Mouse (Mus musculus) ES-Bruce4 (cell line): Measurements from ENCODE around the gene Polr3a. TPM values are rescaled to one million over a fixed set of nuclear protein-coding genes. Genes with fewer than 3 reads are reported as not detected.
"Not testable (repeated sequence)": the region's sequence is repeated elsewhere in the genome, so short reads cannot be mapped to it uniquely, and the experiment has no call there.

Experiments used
- H3K27ac ChIP-seq: 2 replicates; pipeline ENCODE4 v1.5.1; 2012; ENCODE audit warnings: low read length, inconsistent platforms; ENCODE audit not compliant: insufficient read depth
- H3K27me3 ChIP-seq: 2 replicates; pipeline ENCODE4 v1.6.1; 2012; ENCODE audit warnings: mild to moderate bottlenecking, low read length, inconsistent platforms; ENCODE audit not compliant: control insufficient read depth, poor library complexity, insufficient read depth, severe bottlenecking
- H3K36me3 ChIP-seq: 2 replicates; pipeline ENCODE4 v1.6.1; 2012; ENCODE audit warnings: inconsistent platforms, mild to moderate bottlenecking, low read length, moderate library complexity; ENCODE audit not compliant: control insufficient read depth, poor library complexity, insufficient read depth, severe bottlenecking
- H3K4me1 ChIP-seq: one replicate; pipeline ENCODE4 v1.8.1; 2011; ENCODE audit warnings: low read length; ENCODE audit not compliant: control insufficient read depth, insufficient read depth
- H3K4me3 ChIP-seq: 2 replicates; pipeline ENCODE4 v1.5.1; 2011; ENCODE audit warnings: low read depth, mild to moderate bottlenecking, low read length
- H3K9ac ChIP-seq: 2 replicates; pipeline ENCODE4 v1.6.1; 2012; ENCODE audit warnings: low read depth, mild to moderate bottlenecking, inconsistent platforms; ENCODE audit not compliant: poor library complexity, severe bottlenecking
- H3K9me3 ChIP-seq: replicated peaks from 2 replicates; pipeline ENCODE4 v1.6.1; 2012; ENCODE audit warnings: mild to moderate bottlenecking, low read length, inconsistent platforms; ENCODE audit not compliant: control insufficient read depth, poor library complexity, insufficient read depth, severe bottlenecking
- CTCF ChIP-seq: IDR thresholded peaks from one replicate; pipeline ENCODE4 v1.8.1; 2011; ENCODE audit warnings: low read depth, low read length
- EP300 ChIP-seq: IDR thresholded peaks from 2 replicates; pipeline ENCODE4 v1.6.1; 2011; ENCODE audit warnings: low read depth, low read length; ENCODE audit not compliant: insufficient read depth
- POLR2A ChIP-seq: IDR thresholded peaks from one replicate; pipeline ENCODE4 v1.8.1; 2011; ENCODE audit warnings: low read length; ENCODE audit not compliant: insufficient read depth
- polyA plus RNA-seq: library from polyadenylated mRNA; stranded (reverse); fragments of >200 nt; gene quantifications from 2 replicates; pipeline ENCODE4 v1.2.4, GENCODE M21; 2011; ENCODE audit warnings: low read depth; ENCODE audit not compliant: missing spikeins, insufficient read depth, insufficient read length

Polr3a gene
- polyA plus RNA-seq, 1 experiment: 33.3 TPM

DNA sequence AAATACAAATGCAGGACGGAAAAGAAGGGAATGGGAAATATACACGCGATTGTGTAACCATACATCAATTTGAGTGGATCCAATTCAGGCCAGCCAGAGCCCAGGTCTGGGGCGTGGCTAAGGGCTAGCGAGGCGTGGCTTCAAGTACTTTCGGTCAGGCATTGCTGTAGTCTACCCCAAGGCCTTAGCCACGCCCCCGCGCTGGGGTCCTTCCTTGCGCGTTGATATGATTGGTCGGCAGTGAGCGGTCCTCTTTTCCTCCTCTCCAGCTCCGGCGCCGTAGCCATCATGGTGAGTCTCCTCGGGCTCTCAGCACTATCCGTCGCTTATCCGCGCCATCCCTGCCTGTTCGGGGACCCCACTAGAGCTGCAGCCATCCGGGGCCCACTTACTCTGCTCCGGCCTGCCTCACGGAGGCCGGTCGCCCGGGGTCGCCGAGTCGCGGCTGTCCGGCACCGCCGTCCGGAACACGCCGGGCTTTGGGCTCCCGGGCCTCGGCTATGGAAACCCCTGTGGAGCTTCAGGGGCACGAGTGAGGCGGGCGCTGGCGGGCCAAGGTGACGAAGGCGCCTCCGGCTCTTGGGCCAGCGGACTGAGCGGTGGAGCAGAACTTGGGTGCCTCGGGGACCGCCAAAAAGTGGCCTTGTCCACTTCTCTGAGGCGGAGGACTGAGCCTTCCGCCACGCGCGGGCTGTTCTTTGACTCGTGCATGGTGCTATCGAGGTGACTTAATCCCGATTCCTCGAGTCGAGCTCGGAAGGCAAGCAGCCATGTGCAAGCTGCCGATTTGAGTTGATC, 3.8 kb upstream of the Polr3a start:
- no peaks in the 10 kb centered on the region for H3K27me3 ChIP-seq
- H3K9me3 ChIP-seq: no peaks in the 10 kb centered on the region
- H3K9ac ChIP-seq: peak overlapping the region; percentile 98
- peak overlapping the region; percentile 100 for H3K4me3 ChIP-seq
- TF ChIP-seq POLR2A: peak; percentile 84
- TF ChIP-seq CTCF: no peak
- 0 out of 2 replicates have a peak, but pooled peaks have one; percentile 9 for TF ChIP-seq EP300
- H3K27ac ChIP-seq: peak overlapping the region; percentile 67
- no peaks in the 10 kb centered on the region for H3K4me1 ChIP-seq
- H3K36me3 ChIP-seq: peaks cover 47% of the 10 kb centered on the region

DNA sequence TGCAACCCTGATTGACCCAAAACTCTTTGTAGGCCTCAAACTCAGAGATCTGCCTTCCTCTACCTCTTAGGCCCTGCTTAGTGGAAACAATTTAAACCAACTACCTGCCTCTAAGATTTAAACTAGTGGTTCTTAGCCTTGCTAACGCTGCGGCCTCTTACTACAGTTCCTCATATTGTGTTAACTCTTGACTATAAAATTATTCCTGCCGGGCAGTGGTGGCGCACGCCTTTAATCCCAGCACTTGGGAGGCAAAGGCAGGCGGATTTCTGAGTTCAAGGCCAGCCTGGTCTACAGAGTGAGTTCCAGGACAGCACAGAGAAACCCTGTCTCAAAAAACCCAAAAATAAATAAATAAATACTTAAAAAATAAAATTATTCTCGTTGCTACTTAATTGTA, 2.9 kb upstream of the Polr3a start:
- H3K4me1 ChIP-seq, H3K4me3 ChIP-seq, H3K27me3 ChIP-seq, H3K9me3 ChIP-seq: not testable (repeated sequence)
- Histone ChIP-seq H3K36me3 (peaks cover 39% of the 10 kb centered on the region), H3K27ac (peak overlapping the region; percentile 67), H3K9ac (peak overlapping the region; percentile 50)

- no peak for TF ChIP-seq CTCF
- TF ChIP-seq POLR2A: no peak
- TF ChIP-seq EP300: no peak
- Histone ChIP-seq H3K27me3 (no peaks in the 10 kb centered on the region), H3K4me1 (no peaks in the 10 kb centered on the region), H3K36me3 (peaks cover 18% of the 10 kb centered on the region), H3K9ac (peak overlapping the region; percentile 88), H3K27ac (no peak overlapping the region), H3K4me3 (peak overlapping the region; percentile 99), H3K9me3 (no peaks in the 10 kb centered on the region)
Measured at GRCm38 (mm10) chr14:24486241-24486767, 554 bp downstream of the Polr3a start.

DNA sequence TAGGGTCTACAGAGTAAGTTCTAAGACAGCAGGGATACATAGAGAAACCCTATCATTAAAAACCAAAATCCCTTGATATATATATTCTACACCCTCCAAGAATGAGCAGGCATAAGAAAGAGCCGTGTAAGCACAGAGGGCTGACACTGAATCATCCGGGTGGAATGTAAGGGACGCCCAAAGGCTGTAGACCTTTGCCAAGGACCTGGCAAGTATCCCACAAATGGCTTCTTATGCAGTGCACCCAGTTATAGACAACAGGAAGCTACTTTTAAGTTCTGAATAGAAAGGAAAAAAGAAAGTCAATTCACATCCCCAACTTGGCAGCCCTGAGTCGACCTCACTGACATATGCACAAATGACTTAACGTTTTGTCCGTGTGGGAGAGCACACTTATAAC, 18.1 kb downstream of the Polr3a start:
- no peak for TF ChIP-seq CTCF
- TF ChIP-seq POLR2A: no peak
- no peak for TF ChIP-seq EP300
- no peak overlapping the region for H3K4me3 ChIP-seq

GRCm38 (mm10) chr14:24458191-24458590, 28.7 kb downstream of the Polr3a start:
- Histone ChIP-seq H3K9ac (no peak overlapping the region), H3K4me3 (no peak overlapping the region), H3K27me3 (no peaks in the 10 kb centered on the region), H3K4me1 (no peaks in the 10 kb centered on the region), H3K27ac (no peak overlapping the region), H3K9me3 (no peaks in the 10 kb centered on the region), H3K36me3 (peaks cover 45% of the 10 kb centered on the region)
- no peak for TF ChIP-seq POLR2A
- TF ChIP-seq EP300: no peak
- TF ChIP-seq CTCF: no peak

More for the DNA sequence above, 18.1 kb downstream of the Polr3a start:
- Histone ChIP-seq H3K4me1 (no peaks in the 10 kb centered on the region), H3K9ac (no peak overlapping the region), H3K27me3 (no peaks in the 10 kb centered on the region), H3K27ac (no peak overlapping the region), H3K9me3 (no peaks in the 10 kb centered on the region), H3K36me3 (peaks cover 49% of the 10 kb centered on the region)

- H3K36me3 ChIP-seq, H3K9ac ChIP-seq: not testable (repeated sequence)
Measured at GRCm38 (mm10) chr14:24443529-24443928, 43.3 kb downstream of the Polr3a start.

More at GRCm38 (mm10) chr14:24443529-24443928, 43.3 kb downstream of the Polr3a start:
- H3K27me3 ChIP-seq, H3K4me3 ChIP-seq, H3K4me1 ChIP-seq, H3K27ac ChIP-seq, H3K9me3 ChIP-seq: not testable (repeated sequence)

Other genes starting within 250 kb of the Polr3a start
- gene Dlg5, start 241.1 kb downstream of the Polr3a start, polyA plus RNA-seq: 37.9 and 40.9 TPM in 2 replicates
- gene E330034G19Rik, start 193.8 kb downstream of the Polr3a start, polyA plus RNA-seq: not detected in 2 replicates
- gene Rps24, start 67 bp upstream of the Polr3a start, polyA plus RNA-seq: 3,686 and 4,006 TPM in 2 replicates